Mouse (Mus musculus): ENCODE measurements around the gene Eif4h. TPM values are rescaled to one million over a fixed set of nuclear protein-coding genes. Genes with fewer than 3 reads are reported as not detected.

Eif4h gene
- polyA plus RNA-seq, 1 experiment from 2014 or later: 551 TPM

DNA sequence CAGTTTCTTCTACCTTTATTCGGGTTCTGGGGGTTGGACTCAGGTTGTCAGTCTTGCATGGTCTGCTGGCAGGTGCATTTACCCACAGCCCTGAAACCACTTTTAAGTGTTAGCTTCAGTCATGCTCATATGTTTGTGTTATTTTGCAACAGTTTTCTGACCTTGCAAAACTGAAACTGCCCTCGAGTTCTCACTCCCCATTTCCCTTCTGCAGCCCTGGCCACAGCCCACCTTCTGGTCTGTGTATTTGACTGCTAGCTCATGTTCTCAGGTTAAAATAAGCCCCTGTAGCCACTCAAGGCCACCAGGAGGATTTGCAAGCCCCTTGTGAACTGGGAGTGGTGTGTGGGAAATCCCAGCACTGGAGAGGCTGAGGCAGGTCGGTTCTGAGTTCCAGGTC, 49.4 kb downstream of the Eif4h start:
- H3K36me3 ChIP-seq (ENCODE audit: control insufficient read depth, insufficient read depth, low read length): peaks cover 33% of the 10 kb centered on the region
- no peak for ATAC-seq (ENCODE audit: insufficient number of reproducible peaks, low FRiP score, low TSS enrichment, low read depth)

DNA sequence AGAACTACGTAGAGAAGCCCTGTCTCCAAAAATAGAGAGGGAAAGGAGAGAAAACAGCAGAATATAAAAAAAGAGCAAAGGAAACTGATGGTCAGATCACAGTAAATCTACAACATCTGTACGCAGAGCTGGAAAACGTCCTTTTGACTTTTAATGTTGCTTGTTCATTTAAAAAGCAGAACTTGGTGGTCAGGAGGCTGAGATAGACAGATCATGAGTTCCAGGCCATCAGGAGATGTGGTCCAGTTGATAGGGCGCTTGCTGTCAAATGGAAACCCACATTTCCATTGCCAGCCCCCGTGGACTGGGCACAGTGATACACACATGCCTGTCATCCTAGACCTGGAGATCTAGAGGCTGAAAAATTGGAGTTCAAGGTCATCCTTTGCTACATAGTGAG, 54.5 kb downstream of the Eif4h start:
- no peak overlapping the region for H3K4me3 ChIP-seq (ENCODE audit: low read depth, low read length)
- peaks cover 4% of the 10 kb centered on the region; the same call in 1 of the 2 replicates for H3K36me3 ChIP-seq (ENCODE audit: control insufficient read depth, insufficient read depth, low read length)
- peaks cover 8% of the 10 kb centered on the region; the same call in 1 of the 2 replicates for H3K4me1 ChIP-seq (ENCODE audit: control insufficient read depth, insufficient read depth, low read length)
- H3K27me3 ChIP-seq (ENCODE audit: control insufficient read depth, insufficient read depth, low read length): no peaks in the 10 kb centered on the region
- no peak overlapping the region for H3K9ac ChIP-seq (ENCODE audit: low read length)
- no peak overlapping the region for H3K4me2 ChIP-seq (ENCODE audit: low read depth, severe bottlenecking)
- H3K9me3 ChIP-seq (ENCODE audit: control insufficient read depth, low read length): no peaks in the 10 kb centered on the region
- DNase-seq (ENCODE audit: low spot score) (no peak), ATAC-seq (ENCODE audit: insufficient number of reproducible peaks, low FRiP score, low TSS enrichment, low read depth) (no peak)
- H3K27ac ChIP-seq (replicated peaks; ENCODE audit: low read depth, low read length): no peak overlapping the region
- WGBS: 91% methylated on average over 5 of the region's 5 CpGs

More for the DNA sequence above, 49.4 kb downstream of the Eif4h start:
- 84% methylated on average over 3 of the region's 3 CpGs for WGBS
- no peak overlapping the region for H3K4me2 ChIP-seq (ENCODE audit: low read depth, severe bottlenecking)
- H3K9ac ChIP-seq (ENCODE audit: low read length): no peak overlapping the region
- H3K4me1 ChIP-seq (ENCODE audit: control insufficient read depth, insufficient read depth, low read length): no peaks in the 10 kb centered on the region
- H3K4me3 ChIP-seq (ENCODE audit: low read depth, low read length): no peak overlapping the region
- no peaks in the 10 kb centered on the region for H3K9me3 ChIP-seq (ENCODE audit: control insufficient read depth, low read length)
- no peaks in the 10 kb centered on the region for H3K27me3 ChIP-seq (ENCODE audit: control insufficient read depth, insufficient read depth, low read length)
- DNase-seq (ENCODE audit: low spot score): no peak
- no peak overlapping the region for H3K27ac ChIP-seq (replicated peaks; ENCODE audit: low read depth, low read length)

GRCm38 (mm10) chr5:134583884-134584213, 55.4 kb downstream of the Eif4h start:
- Histone ChIP-seq H3K27ac (replicated peaks; ENCODE audit: low read depth, low read length) (no peak overlapping the region), H3K4me2 (ENCODE audit: low read depth, severe bottlenecking) (peak overlapping the region; percentile 90; the same call in 1 of the 2 replicates), H3K9ac (ENCODE audit: low read length) (no peak overlapping the region), H3K27me3 (ENCODE audit: control insufficient read depth, insufficient read depth, low read length) (no peaks in the 10 kb centered on the region), H3K36me3 (ENCODE audit: control insufficient read depth, insufficient read depth, low read length) (peaks cover 3% of the 10 kb centered on the region; the same call in 1 of the 2 replicates), H3K9me3 (ENCODE audit: control insufficient read depth, low read length) (no peaks in the 10 kb centered on the region), H3K4me1 (ENCODE audit: control insufficient read depth, insufficient read depth, low read length) (peaks cover 8% of the 10 kb centered on the region; the same call in 1 of the 2 replicates), H3K4me3 (ENCODE audit: low read depth, low read length) (peak overlapping the region; percentile 62)
- 85% methylated on average over 3 of the region's 3 CpGs for WGBS
- ATAC-seq (ENCODE audit: insufficient number of reproducible peaks, low FRiP score, low TSS enrichment, low read depth) (no peak), DNase-seq (ENCODE audit: low spot score) (no peak)

DNA sequence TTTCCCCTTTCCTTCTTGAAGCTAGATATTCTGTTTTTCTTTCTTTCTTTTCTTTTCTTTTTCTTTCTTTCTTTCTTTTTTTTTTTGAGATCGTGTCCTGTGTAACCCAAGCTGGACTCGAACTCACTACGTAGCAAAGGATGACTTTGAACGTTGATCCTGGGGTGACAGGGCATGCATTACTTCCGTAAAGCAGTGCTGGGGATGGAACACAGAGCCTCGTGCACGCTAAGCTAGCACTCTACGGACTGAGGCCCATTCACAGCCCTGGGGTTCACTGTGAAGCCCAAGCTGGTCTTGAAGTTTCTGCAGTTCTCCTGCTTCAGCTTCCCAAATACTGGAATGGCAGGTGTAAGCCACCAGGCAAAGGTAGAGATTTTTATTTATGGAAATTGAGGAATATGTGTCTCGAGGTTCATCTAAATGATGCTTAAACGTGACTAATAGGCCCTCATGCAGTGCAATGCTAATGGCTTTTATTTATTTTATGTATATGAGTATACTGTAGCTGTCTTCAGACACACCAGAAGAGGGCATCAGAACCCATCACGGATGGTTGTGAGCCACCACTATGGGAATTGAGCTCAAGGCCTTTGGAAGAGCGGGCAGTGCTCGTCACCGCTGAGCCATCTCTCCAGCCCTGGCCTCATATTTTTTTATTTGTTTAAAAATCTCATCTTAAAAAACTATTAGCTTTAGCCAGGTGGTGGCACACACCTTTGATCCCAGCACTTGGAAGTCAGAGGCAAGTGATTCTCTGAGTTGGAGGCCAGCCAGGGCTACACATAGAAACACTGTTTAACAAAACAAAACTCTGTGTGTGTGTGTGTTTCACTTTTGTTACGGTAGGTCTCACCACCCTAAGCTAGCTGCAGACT, 56.0 kb downstream of the Eif4h start:
- WGBS: 32% methylated on average over 15 of the region's 15 CpGs
- ATAC-seq (ENCODE audit: insufficient number of reproducible peaks, low FRiP score, low TSS enrichment, low read depth): no peak
- Histone ChIP-seq H3K4me1 (ENCODE audit: control insufficient read depth, insufficient read depth, low read length) (peaks cover 8% of the 10 kb centered on the region; the same call in 1 of the 2 replicates), H3K4me2 (ENCODE audit: low read depth, severe bottlenecking) (peak overlapping the region; percentile 90), H3K27ac (replicated peaks; ENCODE audit: low read depth, low read length) (no peak overlapping the region), H3K27me3 (ENCODE audit: control insufficient read depth, insufficient read depth, low read length) (no peaks in the 10 kb centered on the region), H3K9me3 (ENCODE audit: control insufficient read depth, low read length) (no peaks in the 10 kb centered on the region), H3K4me3 (ENCODE audit: low read depth, low read length) (peak overlapping the region; percentile 62), H3K36me3 (ENCODE audit: control insufficient read depth, insufficient read depth, low read length) (peaks cover 3% of the 10 kb centered on the region; the same call in 1 of the 2 replicates), H3K9ac (ENCODE audit: low read length) (peak overlapping the region; percentile 64)
- DNase-seq (ENCODE audit: low spot score): no peak

DNA sequence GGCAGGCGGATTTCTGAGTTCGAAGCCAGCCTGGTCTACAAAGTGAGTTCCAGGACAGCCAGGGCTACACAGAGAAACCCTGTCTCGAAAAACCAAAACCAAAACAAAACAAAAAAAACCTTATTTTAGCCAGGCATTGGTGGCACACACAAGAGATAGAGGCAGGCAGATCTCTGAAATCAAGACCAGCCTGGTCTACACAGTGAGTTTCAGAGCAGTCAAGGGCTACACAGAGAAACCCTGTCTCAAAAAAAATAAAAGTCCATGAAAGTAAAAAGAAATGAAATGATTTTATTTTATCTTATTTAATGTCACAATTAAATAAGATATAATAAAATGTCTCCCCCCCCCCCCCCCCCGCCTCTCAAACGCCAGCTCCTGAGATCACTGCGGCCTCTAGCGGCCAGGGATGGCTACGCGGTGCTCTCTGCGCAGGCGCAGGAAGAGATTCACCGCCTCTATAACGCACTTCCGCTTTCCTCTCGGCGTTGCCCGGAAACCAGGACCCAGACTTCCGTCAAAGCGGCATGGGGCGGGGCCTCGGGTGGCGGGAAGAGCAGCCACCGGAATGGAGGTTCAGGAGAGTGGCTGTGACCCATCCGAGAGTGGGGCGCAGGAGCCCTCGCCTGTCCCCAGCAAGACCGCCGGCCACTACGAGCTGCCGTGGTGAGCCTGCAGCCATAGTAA, 56.9 kb downstream of the Eif4h start:
- Histone ChIP-seq H3K4me3 (ENCODE audit: low read depth, low read length) (peak overlapping the region; percentile 62), H3K27me3 (ENCODE audit: control insufficient read depth, insufficient read depth, low read length) (no peaks in the 10 kb centered on the region), H3K4me1 (ENCODE audit: control insufficient read depth, insufficient read depth, low read length) (peaks cover 8% of the 10 kb centered on the region; the same call in 1 of the 2 replicates), H3K4me2 (ENCODE audit: low read depth, severe bottlenecking) (peak overlapping the region; percentile 90), H3K9me3 (ENCODE audit: control insufficient read depth, low read length) (no peaks in the 10 kb centered on the region), H3K9ac (ENCODE audit: low read length) (peak overlapping the region; percentile 64), H3K36me3 (ENCODE audit: control insufficient read depth, insufficient read depth, low read length) (peaks cover 3% of the 10 kb centered on the region; the same call in 1 of the 2 replicates), H3K27ac (replicated peaks; ENCODE audit: low read depth, low read length) (no peak overlapping the region)
- ATAC-seq (ENCODE audit: insufficient number of reproducible peaks, low FRiP score, low TSS enrichment, low read depth) (peak; percentile 91), DNase-seq (ENCODE audit: low spot score) (peak; percentile 97)
- 7% methylated on average over 30 of the region's 30 CpGs for WGBS

GRCm38 (mm10) chr5:134581146-134581545, 58.1 kb downstream of the Eif4h start, which contains the start of gene Rfc2:
Rfc2 (plus strand) TSS chr5:134581366.
- no peaks in the 10 kb centered on the region for H3K36me3 ChIP-seq (ENCODE audit: control insufficient read depth, insufficient read depth, low read length)
- 83% methylated on average over 5 of the region's 5 CpGs for WGBS
- H3K4me1 ChIP-seq (ENCODE audit: control insufficient read depth, insufficient read depth, low read length): peaks cover 8% of the 10 kb centered on the region; the same call in 1 of the 2 replicates
- H3K9me3 ChIP-seq (ENCODE audit: control insufficient read depth, low read length): no peaks in the 10 kb centered on the region
- no peak within 1 kb of the TSS for H3K27ac ChIP-seq (replicated peaks; ENCODE audit: low read depth, low read length)
- no peak within 1 kb of the TSS for H3K9ac ChIP-seq (ENCODE audit: low read length)
- no peak for ATAC-seq (ENCODE audit: insufficient number of reproducible peaks, low FRiP score, low TSS enrichment, low read depth)
- DNase-seq (ENCODE audit: low spot score): no peak
- no peak within 1 kb of the TSS for H3K4me3 ChIP-seq (ENCODE audit: low read depth, low read length)
- H3K27me3 ChIP-seq (ENCODE audit: control insufficient read depth, insufficient read depth, low read length): no peaks in the 10 kb centered on the region
- no peak within 1 kb of the TSS for H3K4me2 ChIP-seq (ENCODE audit: low read depth, severe bottlenecking)

- ATAC-seq (ENCODE audit: insufficient number of reproducible peaks, low FRiP score, low TSS enrichment, low read depth) (no peak), DNase-seq (ENCODE audit: low spot score) (no peak)
- Histone ChIP-seq H3K36me3 (ENCODE audit: control insufficient read depth, insufficient read depth, low read length) (no peaks in the 10 kb centered on the region), H3K9ac (ENCODE audit: low read length) (no peak overlapping the region), H3K4me1 (ENCODE audit: control insufficient read depth, insufficient read depth, low read length) (peaks cover 8% of the 10 kb centered on the region; the same call in 1 of the 2 replicates), H3K27ac (replicated peaks; ENCODE audit: low read depth, low read length) (no peak overlapping the region), H3K4me2 (ENCODE audit: low read depth, severe bottlenecking) (no peak overlapping the region), H3K9me3 (ENCODE audit: control insufficient read depth, low read length) (no peaks in the 10 kb centered on the region), H3K4me3 (ENCODE audit: low read depth, low read length) (no peak overlapping the region), H3K27me3 (ENCODE audit: control insufficient read depth, insufficient read depth, low read length) (no peaks in the 10 kb centered on the region)
- 68% methylated on average over 3 of the region's 3 CpGs for WGBS
Observed at GRCm38 (mm10) chr5:134579135-134579534, 60.2 kb downstream of the Eif4h start.

DNA sequence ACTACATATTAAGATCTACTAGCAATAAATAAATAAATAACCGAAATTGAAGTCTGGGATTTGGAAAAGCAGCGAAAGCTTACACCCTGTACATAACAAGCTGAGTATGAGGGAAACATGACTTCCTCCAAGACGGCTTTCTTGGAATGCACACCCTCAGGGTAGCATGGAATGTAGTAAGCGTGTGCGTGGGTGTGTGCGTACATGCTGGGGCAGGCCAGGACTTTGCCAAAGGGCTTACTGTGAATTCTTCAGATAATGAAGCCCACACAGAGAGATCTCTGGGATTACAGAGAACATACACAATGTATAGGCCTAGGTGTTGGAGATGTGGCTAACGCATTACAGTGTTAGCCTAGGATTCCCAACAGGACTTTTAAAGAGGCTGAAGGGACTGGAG, 61.8 kb downstream of the Eif4h start:
- no peak overlapping the region for H3K9ac ChIP-seq (ENCODE audit: low read length)
- DNase-seq (ENCODE audit: low spot score): no peak

More for the DNA sequence above, 61.8 kb downstream of the Eif4h start:
- Histone ChIP-seq H3K4me2 (ENCODE audit: low read depth, severe bottlenecking) (no peak overlapping the region), H3K9me3 (ENCODE audit: control insufficient read depth, low read length) (no peaks in the 10 kb centered on the region), H3K27ac (replicated peaks; ENCODE audit: low read depth, low read length) (no peak overlapping the region), H3K27me3 (ENCODE audit: control insufficient read depth, insufficient read depth, low read length) (no peaks in the 10 kb centered on the region), H3K36me3 (ENCODE audit: control insufficient read depth, insufficient read depth, low read length) (no peaks in the 10 kb centered on the region), H3K4me3 (ENCODE audit: low read depth, low read length) (no peak overlapping the region), H3K4me1 (ENCODE audit: control insufficient read depth, insufficient read depth, low read length) (peaks cover 3% of the 10 kb centered on the region)
- no peak for ATAC-seq (ENCODE audit: insufficient number of reproducible peaks, low FRiP score, low TSS enrichment, low read depth)
- 84% methylated on average over 7 of the region's 7 CpGs for WGBS
